Mouse (Mus musculus) liver (tissue): ENCODE measurements around the gene Kmt5c.

Source experiments
- DNase-seq: peaks from one replicate; pipeline ENCODE4 v3.0.0-alpha.2; 2020; ENCODE audit warnings: mixed read lengths

Gene Kmt5c

GRCm38 (mm10) chr7:4739544-4740275, at the start of gene Kmt5c:
Kmt5c (plus strand) TSS chr7:4740115.
- peak; percentile 95 for DNase-seq

DNA sequence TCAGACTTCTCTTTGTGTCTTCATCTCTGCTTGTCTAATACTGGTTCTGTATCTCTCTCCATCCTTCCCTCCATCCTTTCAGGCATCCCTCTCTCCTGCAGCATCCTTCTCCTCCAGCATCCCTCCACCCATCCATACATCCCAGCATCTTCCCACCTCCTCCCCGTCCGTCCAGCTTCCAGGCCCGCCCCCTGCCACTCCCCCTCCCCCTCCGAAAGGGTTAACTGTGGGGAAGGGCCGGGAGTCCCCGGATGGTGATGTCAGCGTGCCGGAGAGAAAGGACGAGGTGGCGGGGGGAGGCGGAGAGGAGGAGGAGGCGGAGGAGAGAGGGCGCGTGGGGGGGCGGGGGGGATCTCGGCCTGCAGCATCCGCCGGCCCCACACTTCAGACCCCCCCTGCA, 49.5 kb upstream of the Kmt5c start, which contains the start of gene Brsk1:
Gene Brsk1, plus strand, starts transcription at position 218 of the 400 bp plus-strand sequence.
- DNase-seq: peak; percentile 64

- DNase-seq: no peak
Measured at GRCm38 (mm10) chr7:4690951-4691653, 48.8 kb upstream of the Kmt5c start.

DNA sequence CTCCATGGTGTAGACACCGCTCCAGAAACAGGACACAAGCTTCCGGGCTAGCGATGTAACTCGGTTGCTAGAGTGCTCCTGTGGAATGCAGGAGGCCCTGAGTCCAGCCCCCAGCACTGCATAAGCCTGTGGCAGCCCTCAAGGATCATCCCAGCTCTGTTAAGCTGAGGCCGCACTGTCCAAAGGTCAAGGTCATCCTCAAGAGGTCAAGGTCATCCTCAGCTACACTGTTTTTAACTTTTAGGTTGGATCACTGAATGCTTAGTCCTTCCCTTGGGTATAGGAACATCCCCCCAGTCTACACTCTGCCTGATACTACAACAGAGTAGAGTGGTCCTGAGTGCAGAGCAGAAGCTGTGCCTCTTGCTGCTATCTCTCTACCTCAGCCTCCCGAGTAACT, 46.9 kb upstream of the Kmt5c start:
- DNase-seq: no peak

- DNase-seq: no peak
Measured at GRCm38 (mm10) chr7:4702334-4702733, 37.6 kb upstream of the Kmt5c start.

DNA sequence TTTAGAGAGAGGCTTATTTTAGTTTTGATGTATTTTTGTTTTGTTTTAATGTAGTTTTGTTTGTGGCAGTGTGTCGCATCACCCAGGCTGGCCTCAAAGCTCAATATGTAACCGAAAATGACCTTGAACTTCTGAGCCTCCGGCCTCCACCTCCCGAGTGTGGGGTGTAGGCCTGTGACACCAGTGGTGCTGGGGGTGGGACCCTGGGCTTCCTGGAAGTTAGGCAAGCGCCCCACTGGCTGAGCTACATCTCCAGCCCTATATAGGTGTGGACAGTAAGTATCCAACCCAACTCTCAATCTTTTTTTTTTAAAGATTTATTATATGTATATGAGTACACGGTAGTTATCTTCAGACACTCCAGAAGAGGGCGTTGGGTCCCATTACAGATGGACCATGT, 36.7 kb upstream of the Kmt5c start:
- no peak for DNase-seq

DNA sequence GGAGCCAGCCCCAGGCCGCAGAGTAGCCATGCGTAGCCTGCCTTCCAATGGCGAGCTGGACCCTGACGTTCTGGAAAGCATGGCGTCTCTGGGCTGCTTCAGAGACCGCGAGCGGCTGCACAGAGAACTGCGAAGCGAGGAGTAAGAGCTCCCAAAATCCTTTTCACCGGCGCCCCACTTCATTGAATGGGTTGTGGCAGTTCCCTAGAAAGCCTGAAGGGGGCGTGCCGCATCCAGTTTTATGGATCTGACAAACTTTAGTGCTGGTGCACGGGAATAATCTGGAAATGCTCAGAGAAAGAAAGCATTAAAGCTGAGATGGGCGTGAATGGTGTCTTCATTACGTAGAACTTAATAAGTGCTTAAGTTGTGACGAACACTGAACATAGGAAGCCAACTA, 34.8 kb upstream of the Kmt5c start:
- peak; percentile 61 for DNase-seq

DNA sequence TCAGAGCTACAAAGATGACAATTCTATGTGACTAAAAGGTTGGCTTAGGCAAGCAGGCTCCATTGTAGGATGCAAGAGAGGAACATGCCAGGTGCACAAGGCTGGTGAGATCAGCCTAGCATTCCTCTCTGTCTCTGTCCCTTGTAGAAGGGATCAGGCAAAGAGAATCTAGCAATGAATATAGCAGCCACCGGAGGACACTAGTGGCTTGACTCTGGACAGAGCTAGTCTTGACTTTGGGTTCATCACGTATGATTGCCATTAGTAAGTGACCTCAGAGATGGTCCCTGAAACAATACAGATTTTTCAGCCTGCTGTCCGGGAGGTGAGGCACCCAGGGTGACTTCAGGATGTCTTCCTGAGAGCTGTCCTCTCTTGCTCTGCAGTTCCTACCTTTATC, 27.3 kb upstream of the Kmt5c start:
- DNase-seq: no peak

GRCm38 (mm10) chr7:4716955-4717354, 23.0 kb upstream of the Kmt5c start:
- no peak for DNase-seq

GRCm38 (mm10) chr7:4719276-4719675, 20.6 kb upstream of the Kmt5c start:
- DNase-seq: no peak

DNA sequence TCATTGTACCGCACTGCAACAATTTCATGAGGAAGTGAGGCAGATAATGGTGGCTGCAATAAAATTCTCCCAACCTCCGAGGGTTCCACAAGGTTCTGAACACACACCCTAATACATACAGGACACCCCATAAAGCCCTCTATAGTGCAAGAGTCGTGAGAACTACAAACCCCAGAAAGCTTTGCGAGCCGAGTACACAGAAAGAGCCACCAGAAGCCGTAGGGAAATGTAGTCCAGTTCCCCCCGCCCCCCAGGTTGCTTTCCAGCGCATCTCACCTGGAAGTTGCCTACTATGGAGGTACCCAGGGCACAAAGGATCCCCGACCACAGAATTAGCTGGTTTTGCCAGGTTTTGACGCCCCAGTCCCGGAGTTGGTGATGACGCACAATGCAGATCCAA, 16.4 kb upstream of the Kmt5c start:
- DNase-seq: no peak

- no peak for DNase-seq
Measured at GRCm38 (mm10) chr7:4724359-4724758, 15.6 kb upstream of the Kmt5c start.

DNA sequence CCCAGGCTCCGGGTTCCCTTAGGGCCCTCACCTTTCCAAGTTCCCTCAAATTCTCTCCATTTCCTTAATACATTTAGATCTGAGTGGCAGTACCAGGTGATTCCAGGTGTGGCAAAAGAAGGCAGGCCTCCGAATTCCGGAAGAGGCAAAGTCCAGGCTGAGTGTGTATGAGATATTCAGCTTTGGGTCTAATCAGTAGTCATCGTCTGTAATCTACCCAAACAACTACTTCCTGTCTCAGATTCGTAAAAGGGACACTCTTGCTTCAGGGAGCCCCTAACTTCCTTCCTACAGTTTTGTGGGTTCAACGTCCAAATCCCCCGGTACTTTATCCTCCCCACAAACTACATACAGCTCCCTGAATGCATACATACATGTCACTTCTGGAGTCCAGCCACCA, 14.7 kb upstream of the Kmt5c start, which contains the start of gene Tmem150b:
Gene Tmem150b, minus strand, starts transcription at position 81 of the 400 bp plus-strand sequence.
- DNase-seq: no peak

DNA sequence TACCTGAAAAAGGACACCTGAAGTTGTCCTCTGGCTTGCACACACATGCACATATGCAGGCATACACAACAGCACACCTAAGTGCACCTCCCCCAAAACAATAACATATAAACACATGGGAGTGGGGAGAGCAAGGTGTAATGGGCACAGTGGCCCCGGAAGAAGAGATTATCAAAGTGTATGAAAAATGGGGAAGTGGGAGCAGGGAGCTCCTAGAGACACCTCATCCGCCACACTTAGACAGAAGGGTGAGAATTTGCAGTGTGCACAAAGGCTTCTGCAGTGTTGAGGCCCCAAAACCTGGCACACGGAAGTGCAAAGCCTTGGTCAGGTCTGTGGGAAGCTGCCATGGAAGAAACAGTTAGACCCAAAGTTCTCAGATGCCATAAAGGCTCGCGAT, 8.8 kb upstream of the Kmt5c start:
- no peak for DNase-seq

GRCm38 (mm10) chr7:4732968-4733392, 6.9 kb upstream of the Kmt5c start:
- DNase-seq: peak; percentile 52

DNA sequence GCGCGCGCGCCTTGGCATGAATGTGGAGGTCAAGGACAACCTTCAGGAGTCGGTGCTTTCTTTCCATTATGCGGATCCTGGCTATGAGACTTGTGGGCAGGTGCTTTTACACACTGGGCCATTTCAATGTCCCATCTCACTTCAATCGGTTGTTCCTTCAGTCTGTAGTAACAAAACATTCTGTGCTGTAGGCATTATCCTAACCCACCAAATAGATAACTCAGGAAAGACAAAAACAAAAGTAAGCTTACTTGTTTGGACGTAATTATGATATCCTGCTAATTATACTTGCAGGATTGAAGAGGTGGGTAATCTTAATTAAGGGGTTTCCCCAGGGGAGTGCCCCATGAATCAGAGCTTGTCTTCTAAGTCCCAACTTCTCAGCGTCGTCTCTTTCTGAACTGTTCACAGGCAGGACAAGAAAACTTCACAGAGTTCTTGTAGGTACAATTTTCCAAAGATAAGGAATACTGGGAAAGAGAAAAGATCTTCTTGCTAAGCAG, 823 bp upstream of the Kmt5c start:
- DNase-seq: no peak

GRCm38 (mm10) chr7:4740309-4740727, 403 bp downstream of the Kmt5c start:
- DNase-seq: no peak

- DNase-seq: peak; percentile 90
Measured at GRCm38 (mm10) chr7:4741151-4741550, 1.2 kb downstream of the Kmt5c start.

- DNase-seq: peak; percentile 80
Measured at GRCm38 (mm10) chr7:4741672-4742481, 2.0 kb downstream of the Kmt5c start.

GRCm38 (mm10) chr7:4742482-4742819, 2.5 kb downstream of the Kmt5c start:
- peak; percentile 37 for DNase-seq

GRCm38 (mm10) chr7:4743354-4743753, 3.4 kb downstream of the Kmt5c start:
- DNase-seq: peak; percentile 79

DNA sequence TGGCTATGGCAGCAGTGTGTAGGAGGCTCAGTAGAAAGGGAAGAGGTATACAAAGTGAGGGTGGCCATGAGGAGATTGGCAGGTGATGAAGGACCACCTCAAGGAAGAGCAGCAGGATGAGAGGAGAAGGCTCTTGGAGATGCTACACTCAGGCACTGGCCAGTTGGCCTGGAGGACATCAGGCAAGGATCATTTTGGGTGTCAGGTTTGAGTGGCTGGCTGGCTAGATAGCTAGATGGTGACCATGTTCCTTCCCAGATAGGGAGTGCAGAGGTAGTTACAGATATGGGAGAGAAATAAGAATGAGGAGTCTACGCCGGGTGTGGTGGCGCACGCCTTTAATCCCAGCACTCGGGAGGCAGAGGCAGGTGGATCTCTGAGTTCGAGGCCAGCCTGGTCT, 5.0 kb downstream of the Kmt5c start:
- DNase-seq: peak; percentile 49

GRCm38 (mm10) chr7:4746326-4746980, 6.5 kb downstream of the Kmt5c start:
- DNase-seq: peak; percentile 48
